Mouse (Mus musculus): ENCODE data around the gene Asxl2.

Asxl2 gene

GRCm38 (mm10) chr12:3547506-3547905 lies 120.8 kb downstream of the Asxl2 start:
- DNase-seq = no peak

- no peak for DNase-seq
Measured at GRCm38 (mm10) chr12:3547911-3548310, 121.3 kb downstream of the Asxl2 start.

- no peak for DNase-seq
Measured at GRCm38 (mm10) chr12:3548582-3549211, 122.0 kb downstream of the Asxl2 start.

- peak; percentile 30 for DNase-seq
Measured at GRCm38 (mm10) chr12:3550280-3550679, 123.6 kb downstream of the Asxl2 start.

All from kidney, postnatal 10 days (tissue).